8 mouse cellular contexts compared by ENCODE assay signal in genomic region chr1:52597761-52598160, GRCm38 (mm10). TPM values are rescaled to one million over a fixed set of nuclear protein-coding genes. Genes with fewer than 3 reads are reported as not detected.
A peak's percentile ranks its signal among the peaks of the same experiment; 100 is the strongest.
DNase-seq lines count a peak whose midpoint lies in the region; ATAC-seq and TF ChIP-seq lines count a peak whose summit lies in the region.

No protein-coding gene starts in this region.

- ATAC-seq in limb, embryonic 12.5 days (ENCODE audit: insufficient number of reproducible peaks, insufficient read depth, low FRiP score, low TSS enrichment, low read depth): no peak
- no peak; the same call in 1 of the 2 replicates for ATAC-seq in liver, embryonic 11.5 days (replicated peaks; ENCODE audit: low FRiP score)

- 51% methylated on average over 11 of the region's 11 CpGs for WGBS in limb, embryonic 12.5 days
- 48% methylated on average over 11 of the region's 11 CpGs for WGBS in limb, embryonic 10.5 days
- 16% methylated on average over 11 of the region's 11 CpGs for WGBS in kidney, adult 2 months
- WGBS in liver, embryonic 11.5 days: 32% methylated on average over 11 of the region's 11 CpGs

- peaks cover 4% of the 10 kb centered on the region; the same call in 1 of the 2 replicates for H3K4me1 ChIP-seq in limb, embryonic 12.5 days (replicated peaks)
- peaks cover 9% of the 10 kb centered on the region; the same call in 1 of the 2 replicates for H3K4me1 ChIP-seq in limb, embryonic 10.5 days
- H3K4me1 ChIP-seq in kidney, adult 2 months (ENCODE audit: control insufficient read depth, insufficient read depth, low read length): 0 out of 2 replicates have a peak, but pooled peaks cover 2% of the 10 kb centered on the region
- H3K4me1 ChIP-seq in liver, embryonic 11.5 days (replicated peaks; ENCODE audit: control insufficient read depth, insufficient read depth, low read length): peaks cover 3% of the 10 kb centered on the region; the same call in 1 of the 2 replicates

- peak overlapping the region; percentile 39 for H3K4me2 ChIP-seq in limb, embryonic 12.5 days
- H3K4me2 ChIP-seq in liver, embryonic 11.5 days: peak overlapping the region; percentile 3

- no peak for DNase-seq in limb, embryonic 10.5 days (ENCODE audit: low spot score)
- peak; percentile 30 for DNase-seq in cerebellum, adult 11 months
- DNase-seq in heart, adult 18-20 months: peak; percentile 42 to 50
- DNase-seq in kidney, adult 2 months: peak; percentile 33
- DNase-seq in liver, embryonic 11.5 days (ENCODE audit: low spot score): no peak
- DNase-seq in ovary, postnatal 10 days (ENCODE audit: low spot score): peak; percentile 23
- DNase-seq in urinary bladder, adult 2 months (ENCODE audit: low spot score): peak; percentile 50

- H3K9ac ChIP-seq in limb, embryonic 12.5 days (replicated peaks): no peak overlapping the region
- no peak overlapping the region for H3K9ac ChIP-seq in liver, embryonic 11.5 days (ENCODE audit: low read depth, low read length)

- no peak overlapping the region for H3K27ac ChIP-seq in limb, embryonic 12.5 days
- H3K27ac ChIP-seq in limb, embryonic 10.5 days: no peak overlapping the region
- H3K27ac ChIP-seq in kidney, adult 2 months (ENCODE audit: insufficient read depth, low read depth, low read length): no peak overlapping the region
- H3K27ac ChIP-seq in liver, embryonic 11.5 days (ENCODE audit: low read depth, low read length): no peak overlapping the region

- H3K9me3 ChIP-seq in limb, embryonic 12.5 days: no peaks in the 10 kb centered on the region
- H3K9me3 ChIP-seq in limb, embryonic 10.5 days (replicated peaks): no peaks in the 10 kb centered on the region
- no peaks in the 10 kb centered on the region for H3K9me3 ChIP-seq in liver, embryonic 11.5 days (ENCODE audit: control insufficient read depth, low read length)

- H3K36me3 ChIP-seq in limb, embryonic 12.5 days: no peaks in the 10 kb centered on the region
- no peaks in the 10 kb centered on the region for H3K36me3 ChIP-seq in limb, embryonic 10.5 days
- no peaks in the 10 kb centered on the region for H3K36me3 ChIP-seq in kidney, adult 2 months (ENCODE audit: control insufficient read depth, insufficient read depth, low read length)
- H3K36me3 ChIP-seq in liver, embryonic 11.5 days (ENCODE audit: control insufficient read depth, insufficient read depth, low read length): no peaks in the 10 kb centered on the region

- TF ChIP-seq POLR2A in kidney, adult 2 months (IDR thresholded peaks at IDR 0.05; ENCODE audit: low read depth, low read length): no peak

- H3K4me3 ChIP-seq in limb, embryonic 12.5 days (replicated peaks): no peak overlapping the region
- no peak overlapping the region for H3K4me3 ChIP-seq in limb, embryonic 10.5 days
- no peak overlapping the region for H3K4me3 ChIP-seq in kidney, adult 2 months (ENCODE audit: insufficient read depth, low read depth, low read length)
- H3K4me3 ChIP-seq in liver, embryonic 11.5 days (ENCODE audit: low read depth, low read length): no peak overlapping the region

- no peaks in the 10 kb centered on the region for H3K27me3 ChIP-seq in limb, embryonic 12.5 days
- H3K27me3 ChIP-seq in limb, embryonic 10.5 days (ENCODE audit: low read depth, poor library complexity, severe bottlenecking): no peaks in the 10 kb centered on the region
- no peaks in the 10 kb centered on the region for H3K27me3 ChIP-seq in kidney, adult 2 months (replicated peaks; ENCODE audit: control insufficient read depth, insufficient read depth, low read length)
- no peaks in the 10 kb centered on the region for H3K27me3 ChIP-seq in liver, embryonic 11.5 days (replicated peaks; ENCODE audit: control insufficient read depth, insufficient read depth, low read length)

- TF ChIP-seq CTCF in kidney, adult 2 months (conservative IDR thresholded peaks at IDR 0.05; ENCODE audit: insufficient read depth, insufficient read length, low read depth, low read length): no peak

RNA-seq across cellular contexts. Expression of gene Nemp2, which starts 32.7 kb away (rescaled TPM):
- polyA plus RNA-seq in limb, embryonic 12.5 days (2016; fragmentation: Nextera tagmentation; extraction: Ambion mirVana): 11.9 and 13.7 TPM in 2 replicates
- 10.2 and 12.5 TPM in 2 replicates for polyA plus RNA-seq in limb, embryonic 10.5 days (2016; fragmentation: Nextera tagmentation; extraction: Ambion mirVana)
- under 1 TPM; 0.72 to 0.82 TPM for total RNA-seq in heart, adult 18-20 months (2021)
- polyA plus RNA-seq in kidney, adult 2 months (2012; rRNA removed): 2.9 and 3.9 TPM in 2 replicates
- 5.2 and 5.8 TPM in 2 replicates for polyA plus RNA-seq in liver, embryonic 11.5 days (2014; fragmentation: Nextera tagmentation; extraction: Ambion mirVana)
- polyA plus RNA-seq in urinary bladder, adult 2 months (2012; rRNA removed): 11.0 and 11.2 TPM in 2 replicates

Comparison
In these comparisons a context has a peak if more than half of its experiments do, and no peak if none do; other contexts are left out.
1. DNase-seq: peak in cerebellum, adult 11 months (single experiment), heart, adult 18-20 months (2 of 2), kidney, adult 2 months (single experiment), ovary, postnatal 10 days (single experiment) and urinary bladder, adult 2 months (single experiment); none in limb, embryonic 10.5 days (single experiment) and liver, embryonic 11.5 days (single experiment).